Mouse (Mus musculus) forebrain, embryonic 11.5 days (tissue): ENCODE data around the gene Traf1. TPM values are rescaled to one million over a fixed set of nuclear protein-coding genes. Genes with fewer than 3 reads are reported as not detected.

Source experiments
- ATAC-seq: fragments of 200-750 bp; cut with Nextera tagmentation; replicated peaks from 2 replicates; pipeline ENCODE4 v1.8.0; 2017; ENCODE audit warnings: moderate TSS enrichment; ENCODE audit not compliant: low FRiP score
- DNase-seq: peaks from one replicate; pipeline ENCODE4 v3.0.0-alpha.2; 2017; ENCODE audit warnings: low spot score
- H3K27ac ChIP-seq: fragments of 300-500 bp; sonication (generic); 2 replicates; pipeline ENCODE4 v1.5.1; 2014; ENCODE audit warnings: low read depth, low read length
- H3K27me3 ChIP-seq: fragments of 300-500 bp; sonication (generic); 2 replicates; pipeline ENCODE4 v1.6.1; 2014; ENCODE audit warnings: mild to moderate bottlenecking, low read length, mixed read lengths; ENCODE audit not compliant: control insufficient read depth, insufficient read depth
- H3K36me3 ChIP-seq: fragments of 300-500 bp; sonication (generic); 2 replicates; pipeline ENCODE4 v1.6.1; 2014; ENCODE audit warnings: mild to moderate bottlenecking, low read length, moderate library complexity, mixed read lengths; ENCODE audit not compliant: control insufficient read depth, insufficient read depth
- H3K4me1 ChIP-seq: fragments of 300-500 bp; sonication (generic); replicated peaks from 2 replicates; pipeline ENCODE4 v1.6.1; 2014; ENCODE audit warnings: low read length, mixed read lengths; ENCODE audit not compliant: control insufficient read depth, insufficient read depth
- H3K4me2 ChIP-seq: fragments of 300-500 bp; sonication (generic); 2 replicates; pipeline ENCODE4 v1.6.1; 2014; ENCODE audit warnings: low read depth, mild to moderate bottlenecking, low read length, moderate library complexity, mixed read lengths; ENCODE audit not compliant: severe bottlenecking
- H3K4me3 ChIP-seq: fragments of 300-500 bp; sonication (generic); 2 replicates; pipeline ENCODE4 v1.5.1; 2014; ENCODE audit warnings: low read depth, low read length
- H3K9ac ChIP-seq: fragments of 300-500 bp; sonication (generic); 2 replicates; pipeline ENCODE4 v1.6.1; 2014; ENCODE audit warnings: low read length
- H3K9me3 ChIP-seq: fragments of 300-500 bp; sonication (generic); 2 replicates; pipeline ENCODE4 v1.6.1; 2016; ENCODE audit warnings: low read length, mixed read lengths; ENCODE audit not compliant: control insufficient read depth
- WGBS: fragments of 180-500 bp; shearing (Covaris S2); extraction: QIAGEN DNeasy Blood & Tissue Kit; methylation state at CpG from one replicate; pipeline ENCODE4 v1.1.7; 2014; 5-methylcytosine and 5-hydroxymethylcytosine counted together
- polyA plus RNA-seq: library from polyadenylated mRNA; unstranded; fragments of >200 nt; fragmentation: Nextera tagmentation; extraction: Ambion mirVana; gene quantifications from 2 replicates; pipeline ENCODE4 v1.2.1, GENCODE M21; 2014

The Traf1 gene
- polyA plus RNA-seq, 1 experiment from 2014 or later, result 0.33 TPM

DNA sequence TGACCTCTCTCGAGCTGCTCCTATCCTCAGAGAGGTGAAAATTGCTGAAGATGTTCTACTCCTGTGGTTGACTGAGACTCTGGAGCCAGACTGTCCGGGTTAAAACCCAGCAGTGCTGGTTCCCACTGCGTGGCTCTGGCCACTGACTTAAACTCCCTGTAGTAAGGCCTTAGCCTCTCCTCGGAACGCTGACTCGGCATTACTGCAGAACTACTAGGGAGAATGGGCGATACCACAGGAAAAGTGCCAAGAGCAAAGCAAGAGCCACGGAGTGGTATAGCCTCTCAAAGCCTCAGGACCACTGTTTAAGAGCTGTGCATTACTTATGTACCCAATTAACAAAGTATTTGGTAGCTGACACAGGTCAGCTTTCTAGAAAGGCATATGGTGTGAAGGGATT is 23.3 kb upstream of the Traf1 start:
- ATAC-seq (no peak), DNase-seq (no peak)
- no peaks in the 10 kb centered on the region for H3K27me3 ChIP-seq
- no peak overlapping the region for H3K4me2 ChIP-seq
- no peaks in the 10 kb centered on the region for H3K9me3 ChIP-seq
- H3K9ac ChIP-seq, result no peak overlapping the region
- H3K4me1 ChIP-seq, result no peaks in the 10 kb centered on the region
- no peaks in the 10 kb centered on the region for H3K36me3 ChIP-seq
- no peak overlapping the region for H3K27ac ChIP-seq
- no peak overlapping the region for H3K4me3 ChIP-seq
- 90% methylated on average over 8 of the region's 8 CpGs for WGBS

DNA sequence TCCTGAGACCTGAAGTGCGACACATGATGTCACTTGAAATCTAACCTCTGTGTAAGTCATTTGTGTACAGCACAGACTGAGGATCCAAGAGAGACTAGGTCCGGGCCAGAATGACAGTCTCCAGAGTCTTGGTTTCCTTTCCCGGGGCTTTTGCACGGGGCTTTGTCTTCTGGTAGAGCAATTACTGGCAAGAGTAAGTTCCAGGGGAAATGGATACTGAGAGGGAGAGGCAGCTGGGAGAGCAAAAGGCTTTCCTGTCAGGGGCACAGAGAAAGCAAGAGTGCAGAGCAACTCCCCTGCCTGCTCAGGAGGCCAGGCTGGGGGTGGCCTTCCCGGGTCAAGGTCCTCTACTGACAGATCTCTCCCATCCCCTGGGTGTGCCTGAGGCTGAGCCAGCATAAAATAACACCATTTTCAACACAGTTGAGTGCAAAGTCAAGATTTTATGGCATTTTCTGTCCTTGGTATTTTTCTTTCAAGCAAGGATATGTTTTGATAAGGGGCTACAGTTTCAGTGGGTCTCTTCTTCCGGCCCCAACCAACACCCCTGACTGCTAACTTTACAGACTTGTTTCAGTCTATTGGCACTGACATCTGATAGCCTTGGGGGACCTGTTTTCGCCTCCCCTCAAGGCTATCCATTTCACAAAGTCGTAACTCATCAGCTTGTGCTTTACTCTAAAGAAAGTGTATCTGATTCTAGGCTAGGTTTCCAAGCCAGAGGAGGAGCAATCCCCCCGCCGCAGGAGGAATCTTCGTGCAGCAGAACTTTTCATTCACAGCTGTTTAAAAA is 21.5 kb upstream of the Traf1 start:
- Histone ChIP-seq H3K4me2 (no peak overlapping the region), H3K9me3 (no peaks in the 10 kb centered on the region), H3K4me1 (no peaks in the 10 kb centered on the region), H3K9ac (no peak overlapping the region), H3K27ac (no peak overlapping the region), H3K27me3 (no peaks in the 10 kb centered on the region), H3K36me3 (no peaks in the 10 kb centered on the region), H3K4me3 (no peak overlapping the region)
- WGBS, result 69% methylated on average over 11 of the region's 11 CpGs
- DNase-seq (no peak), ATAC-seq (no peak)

DNA sequence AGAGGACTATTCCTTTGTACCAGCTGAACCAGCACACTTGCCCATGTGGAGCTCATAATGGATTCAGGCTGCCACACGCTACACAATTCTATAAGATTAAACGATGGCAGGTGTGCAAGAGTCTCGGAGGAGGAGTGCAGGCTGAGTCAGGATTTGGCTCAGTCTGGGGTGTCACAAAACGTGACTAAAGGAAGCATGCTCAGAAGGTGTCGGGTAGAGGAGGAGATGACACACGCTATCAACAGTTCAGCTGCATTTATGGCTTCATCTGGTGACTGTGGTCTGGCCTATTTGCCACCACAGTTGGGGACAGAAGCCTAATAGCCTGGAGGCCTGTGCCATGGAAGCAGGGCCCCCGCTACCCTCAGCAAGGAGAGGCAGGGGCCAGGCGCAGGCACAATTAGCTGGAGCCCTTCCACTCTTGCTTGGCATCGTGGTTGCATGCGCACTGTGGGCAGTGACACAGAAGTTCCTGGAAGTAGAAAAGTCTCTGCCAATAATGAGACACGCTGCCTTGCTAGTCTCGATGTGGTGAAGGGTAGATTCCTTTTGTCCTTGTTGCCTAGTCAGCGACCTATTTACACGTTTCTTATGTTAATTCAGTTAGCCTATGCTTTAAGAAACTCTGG is 20.6 kb upstream of the Traf1 start:
- H3K4me1 ChIP-seq, result no peaks in the 10 kb centered on the region
- H3K36me3 ChIP-seq, result no peaks in the 10 kb centered on the region
- no peak overlapping the region for H3K4me2 ChIP-seq
- no peak for ATAC-seq
- no peak overlapping the region for H3K9ac ChIP-seq
- no peaks in the 10 kb centered on the region for H3K9me3 ChIP-seq
- no peaks in the 10 kb centered on the region for H3K27me3 ChIP-seq
- WGBS, result 70% methylated on average over 14 of the region's 14 CpGs
- no peak for DNase-seq
- no peak overlapping the region for H3K27ac ChIP-seq
- H3K4me3 ChIP-seq, result no peak overlapping the region

DNA sequence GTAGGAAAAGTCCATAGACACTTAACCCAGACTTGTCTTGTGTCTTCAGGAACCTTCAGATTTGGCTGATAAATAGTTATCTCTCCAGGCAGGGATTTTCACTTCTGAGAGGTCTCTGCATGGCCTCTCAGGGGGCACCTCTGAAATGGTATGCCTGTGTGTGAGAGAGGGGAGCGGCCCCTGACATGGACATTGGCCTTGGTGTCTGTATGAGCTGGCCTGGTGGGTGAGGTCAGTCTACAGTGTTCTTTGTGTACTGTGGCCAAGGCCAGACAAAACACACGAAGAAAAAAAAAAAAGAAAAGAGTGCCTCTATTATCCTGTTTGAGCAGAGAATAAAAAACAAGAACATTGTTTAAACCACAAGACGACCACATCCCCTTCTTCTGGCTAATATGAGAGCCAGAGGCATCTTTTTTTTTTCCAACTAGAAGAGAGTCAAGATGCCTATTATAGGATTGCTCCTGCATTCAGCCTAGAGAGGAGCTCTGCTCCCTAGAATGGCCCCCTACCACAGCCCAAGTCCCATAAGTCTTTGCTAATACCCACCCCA is 18.0 kb upstream of the Traf1 start:
- DNase-seq (no peak), ATAC-seq (no peak)
- no peak overlapping the region for H3K27ac ChIP-seq
- H3K4me2 ChIP-seq, result no peak overlapping the region
- no peak overlapping the region for H3K9ac ChIP-seq
- H3K9me3 ChIP-seq, result no peaks in the 10 kb centered on the region
- H3K4me1 ChIP-seq, result no peaks in the 10 kb centered on the region
- no peaks in the 10 kb centered on the region for H3K27me3 ChIP-seq
- no peak overlapping the region for H3K4me3 ChIP-seq
- 58% methylated on average over 3 of the region's 3 CpGs for WGBS
- no peaks in the 10 kb centered on the region for H3K36me3 ChIP-seq

DNA sequence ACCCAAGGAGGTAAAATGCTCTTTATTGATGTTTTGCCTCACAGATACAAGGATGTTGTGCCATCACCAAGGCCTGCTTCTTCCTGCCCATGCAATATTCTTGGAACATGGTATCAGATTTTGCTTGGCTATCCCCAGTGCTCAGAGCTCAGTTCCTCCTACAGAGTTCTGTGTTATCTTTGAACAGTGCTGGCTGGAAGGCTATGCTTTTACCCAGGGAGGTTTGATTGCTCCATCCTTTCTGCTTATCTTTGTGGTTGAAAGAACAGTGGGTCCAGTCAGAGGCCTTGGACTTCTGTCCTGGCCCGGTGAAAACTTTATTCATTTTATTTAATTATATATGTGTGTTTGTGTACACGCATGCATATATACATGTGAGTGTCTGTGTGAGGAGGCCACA is 16.7 kb upstream of the Traf1 start:
- no peak overlapping the region for H3K9ac ChIP-seq
- no peak for DNase-seq
- 96% methylated on average over 2 of the region's 2 CpGs for WGBS
- no peaks in the 10 kb centered on the region for H3K36me3 ChIP-seq
- H3K4me2 ChIP-seq, result no peak overlapping the region
- H3K4me1 ChIP-seq, result no peaks in the 10 kb centered on the region
- no peak for ATAC-seq
- H3K27ac ChIP-seq, result no peak overlapping the region
- no peaks in the 10 kb centered on the region for H3K9me3 ChIP-seq
- no peaks in the 10 kb centered on the region for H3K27me3 ChIP-seq
- H3K4me3 ChIP-seq, result no peak overlapping the region

GRCm38 (mm10) chr2:34976945-34977658 is 15.5 kb upstream of the Traf1 start:
- Histone ChIP-seq H3K27me3 (no peaks in the 10 kb centered on the region), H3K36me3 (no peaks in the 10 kb centered on the region), H3K4me2 (no peak overlapping the region), H3K9me3 (no peaks in the 10 kb centered on the region), H3K4me3 (no peak overlapping the region), H3K4me1 (no peaks in the 10 kb centered on the region), H3K27ac (no peak overlapping the region), H3K9ac (no peak overlapping the region)
- ATAC-seq (no peak), DNase-seq (no peak)
- 86% methylated on average over 8 of the region's 8 CpGs for WGBS

DNA sequence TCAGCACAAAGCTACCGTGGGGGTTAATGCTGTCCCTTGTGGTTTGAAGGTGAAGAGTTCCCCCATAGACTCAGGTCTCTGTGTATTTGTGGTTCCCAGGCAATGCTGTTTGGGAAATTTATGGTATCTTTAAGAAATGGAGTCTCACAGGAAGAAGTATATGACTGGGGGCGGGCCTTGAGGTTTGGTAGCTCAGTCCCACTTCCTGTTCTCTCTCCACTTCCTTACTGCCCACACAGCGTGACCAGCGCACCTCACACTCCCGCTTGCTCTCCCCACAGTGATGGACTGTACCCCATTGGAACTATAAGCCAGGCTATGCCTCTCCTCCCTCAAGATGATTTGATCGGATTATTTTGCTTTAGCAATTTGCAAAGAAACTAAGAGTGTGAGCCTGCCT is 14.9 kb upstream of the Traf1 start:
- no peaks in the 10 kb centered on the region for H3K36me3 ChIP-seq
- WGBS, result 95% methylated on average over 6 of the region's 6 CpGs

GRCm38 (mm10) chr2:34973087-34973486 is 11.5 kb upstream of the Traf1 start:
- Histone ChIP-seq H3K4me1 (no peaks in the 10 kb centered on the region), H3K4me3 (no peak overlapping the region), H3K9ac (no peak overlapping the region), H3K27ac (no peak overlapping the region), H3K4me2 (no peak overlapping the region), H3K36me3 (no peaks in the 10 kb centered on the region), H3K9me3 (no peaks in the 10 kb centered on the region), H3K27me3 (no peaks in the 10 kb centered on the region)
- DNase-seq (no peak), ATAC-seq (no peak)
- WGBS, result 89% methylated on average over 8 of the region's 8 CpGs

More for the DNA sequence above, 14.9 kb upstream of the Traf1 start:
- Histone ChIP-seq H3K9ac (no peak overlapping the region), H3K4me1 (no peaks in the 10 kb centered on the region), H3K27me3 (no peaks in the 10 kb centered on the region), H3K4me3 (no peak overlapping the region), H3K9me3 (no peaks in the 10 kb centered on the region), H3K4me2 (no peak overlapping the region), H3K27ac (no peak overlapping the region)
- ATAC-seq, result no peak
- no peak for DNase-seq
